Mouse (Mus musculus) layer of hippocampus, adult 2 months (tissue): ENCODE data around the gene Cog1. TPM values are rescaled to one million over a fixed set of nuclear protein-coding genes. Genes with fewer than 3 reads are reported as not detected.
"Not testable (repeated sequence)": the region's sequence is repeated elsewhere in the genome, so short reads cannot be mapped to it uniquely, and the experiment has no call there.

Experiments
- DNase-seq, 2 experiments: peaks; one replicate each; pipeline ENCODE4 v3.0.0; 2022; ENCODE audit warnings: low spot score in 2 of 2
- H3K27ac ChIP-seq: fragments of 200-600 bp; 2 replicates; pipeline ENCODE4 v1.8.1; 2022
- H3K4me3 ChIP-seq: fragments of 200-600 bp; 2 replicates; pipeline ENCODE4 v1.8.1; 2022; ENCODE audit warnings: mild to moderate bottlenecking
- CTCF ChIP-seq: fragments of 200-600 bp; conservative IDR thresholded peaks from 2 replicates; pipeline ENCODE4 v1.8.1; 2022; ENCODE audit warnings: antibody characterized with exemption, mild to moderate bottlenecking, moderate library complexity
- total RNA-seq, 2 experiments: library from RNA; stranded (reverse); gene quantifications; 2 replicates each; pipeline ENCODE4 v1.2.3; 2021

Gene Cog1
- total RNA-seq, 2 experiments from 2014 or later = 59.5 to 63.2 TPM

GRCm38 (mm10) chr11:113660213-113660612 is 11.2 kb downstream of the Cog1 start:
- H3K27ac ChIP-seq, DNase-seq, H3K4me3 ChIP-seq: not testable (repeated sequence)
- TF ChIP-seq CTCF = peak; percentile 58

- no peak overlapping the region for H3K27ac ChIP-seq
- H3K4me3 ChIP-seq = no peak overlapping the region
Observed at GRCm38 (mm10) chr11:113660940-113661339, 12.0 kb downstream of the Cog1 start.

GRCm38 (mm10) chr11:113661835-113662351 is 12.9 kb downstream of the Cog1 start:
- no peak for TF ChIP-seq CTCF
- DNase-seq = no peak
- H3K27ac ChIP-seq = no peak overlapping the region
- no peak overlapping the region for H3K4me3 ChIP-seq

More at GRCm38 (mm10) chr11:113660940-113661339, 12.0 kb downstream of the Cog1 start:
- no peak for DNase-seq
- TF ChIP-seq CTCF = no peak

- no peak for TF ChIP-seq CTCF
- H3K27ac ChIP-seq = no peak overlapping the region
- H3K4me3 ChIP-seq = no peak overlapping the region
- DNase-seq = no peak
Observed at GRCm38 (mm10) chr11:113664279-113664678, 15.3 kb downstream of the Cog1 start.

- Histone ChIP-seq H3K27ac (peak overlapping the region; percentile 57; the same call in 1 of the 2 replicates), H3K4me3 (no peak overlapping the region)
- TF ChIP-seq CTCF = no peak
Observed at GRCm38 (mm10) chr11:113666205-113666604, 17.2 kb downstream of the Cog1 start.

GRCm38 (mm10) chr11:113666648-113667047 is 17.7 kb downstream of the Cog1 start:
- peak overlapping the region; percentile 57; the same call in 1 of the 2 replicates for H3K27ac ChIP-seq
- no peak overlapping the region for H3K4me3 ChIP-seq
- DNase-seq = no peak
- no peak for TF ChIP-seq CTCF

More at GRCm38 (mm10) chr11:113666205-113666604, 17.2 kb downstream of the Cog1 start:
- DNase-seq = no peak

GRCm38 (mm10) chr11:113667122-113667521 is 18.2 kb downstream of the Cog1 start:
- peak overlapping the region; percentile 39; the same call in 1 of the 2 replicates for H3K27ac ChIP-seq
- no peak overlapping the region for H3K4me3 ChIP-seq
- no peak for DNase-seq
- TF ChIP-seq CTCF = no peak

GRCm38 (mm10) chr11:113667704-113668103 is 18.7 kb downstream of the Cog1 start:
- peak overlapping the region; percentile 39; the same call in 1 of the 2 replicates for H3K27ac ChIP-seq
- DNase-seq = no peak
- TF ChIP-seq CTCF = no peak
- no peak overlapping the region for H3K4me3 ChIP-seq

GRCm38 (mm10) chr11:113668857-113669256 is 19.9 kb downstream of the Cog1 start:
- TF ChIP-seq CTCF = no peak
- DNase-seq = no peak
- no peak overlapping the region for H3K4me3 ChIP-seq
- no peak overlapping the region for H3K27ac ChIP-seq

GRCm38 (mm10) chr11:113669711-113670110 is 20.7 kb downstream of the Cog1 start:
- Histone ChIP-seq H3K4me3 (no peak overlapping the region), H3K27ac (no peak overlapping the region)
- no peak for DNase-seq
- no peak for TF ChIP-seq CTCF

- no peak for TF ChIP-seq CTCF
- peak overlapping the region; percentile 49; the same call in 1 of the 2 replicates for H3K27ac ChIP-seq
- no peak overlapping the region for H3K4me3 ChIP-seq
- no peak for DNase-seq
Observed at GRCm38 (mm10) chr11:113673614-113674013, 24.6 kb downstream of the Cog1 start.

GRCm38 (mm10) chr11:113674595-113674994 is 25.6 kb downstream of the Cog1 start:
- no peak for TF ChIP-seq CTCF
- no peak overlapping the region for H3K4me3 ChIP-seq
- no peak for DNase-seq
- H3K27ac ChIP-seq = no peak overlapping the region

GRCm38 (mm10) chr11:113676847-113677246 is 27.9 kb downstream of the Cog1 start:
- H3K4me3 ChIP-seq = no peak overlapping the region
- no peak for DNase-seq
- no peak overlapping the region for H3K27ac ChIP-seq
- no peak for TF ChIP-seq CTCF

- TF ChIP-seq CTCF = no peak
- Histone ChIP-seq H3K27ac (peak overlapping the region; percentile 11; the same call in 1 of the 2 replicates), H3K4me3 (no peak overlapping the region)
- DNase-seq = no peak
Observed at GRCm38 (mm10) chr11:113677378-113677777, 28.4 kb downstream of the Cog1 start.
